Mouse (Mus musculus): ENCODE results near the gene Col5a3.

DNA sequence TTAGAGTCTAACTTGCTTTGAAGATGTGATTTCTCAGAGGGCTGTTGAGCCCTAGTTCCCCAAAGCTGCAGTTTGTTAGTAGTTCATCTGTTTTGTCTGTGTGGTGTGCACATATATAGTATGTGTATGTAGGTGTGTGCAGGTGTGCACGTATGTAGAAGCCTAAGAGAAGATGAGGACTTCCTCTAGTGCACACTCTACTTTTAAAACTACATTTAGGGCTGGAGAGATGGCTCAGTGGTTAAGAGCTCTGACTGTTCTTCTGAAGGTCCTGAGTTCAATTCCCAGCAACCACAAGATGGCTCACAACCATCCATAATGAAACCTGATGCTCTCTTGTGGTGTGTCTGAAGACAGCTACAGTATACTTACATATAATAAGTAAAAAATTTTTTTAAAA lies 20.0 kb upstream of the Col5a3 start:
- no peak for TF ChIP-seq POLR2A (IDR thresholded peaks at IDR 0.05; ENCODE audit: borderline replicate concordance, extremely low read depth, low read depth, low read length)
- no peak for TF ChIP-seq CTCF (IDR thresholded peaks at IDR 0.05; ENCODE audit: insufficient read depth, low read length)
